Mouse (Mus musculus): ENCODE data around the gene Olfr490. TPM values are rescaled to one million over a fixed set of nuclear protein-coding genes. Genes with fewer than 3 reads are reported as not detected.

Gene Olfr490
- not detected for polyA plus RNA-seq (2014; fragmentation: Illumina TruSeq; extraction: RNeasy Lipid Tissue Mini Kit (QIAGEN cat#74804); ENCODE audit: low read depth, low replicate concordance)

DNA sequence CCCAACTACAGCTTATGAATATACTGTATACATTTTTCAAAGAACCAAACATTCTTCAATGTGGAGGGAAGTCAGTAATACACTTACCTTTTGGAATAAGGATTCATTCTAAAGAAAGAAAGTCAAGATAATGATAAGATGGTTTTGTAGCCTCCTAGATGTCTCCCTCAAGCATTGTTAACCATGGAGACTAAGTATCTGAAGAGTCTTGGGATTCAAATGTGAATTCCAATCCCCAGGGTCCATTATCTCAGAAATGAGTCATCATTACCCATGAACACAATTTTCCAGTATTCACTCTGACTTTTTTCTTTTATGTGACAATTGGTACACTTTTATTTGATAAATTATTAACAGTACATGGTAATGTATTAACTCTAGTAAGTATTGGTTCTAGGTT, at the start of gene Olfr490:
Gene Olfr490 (minus strand): TSS at position 101 of the 400 bp plus-strand sequence.

DNA sequence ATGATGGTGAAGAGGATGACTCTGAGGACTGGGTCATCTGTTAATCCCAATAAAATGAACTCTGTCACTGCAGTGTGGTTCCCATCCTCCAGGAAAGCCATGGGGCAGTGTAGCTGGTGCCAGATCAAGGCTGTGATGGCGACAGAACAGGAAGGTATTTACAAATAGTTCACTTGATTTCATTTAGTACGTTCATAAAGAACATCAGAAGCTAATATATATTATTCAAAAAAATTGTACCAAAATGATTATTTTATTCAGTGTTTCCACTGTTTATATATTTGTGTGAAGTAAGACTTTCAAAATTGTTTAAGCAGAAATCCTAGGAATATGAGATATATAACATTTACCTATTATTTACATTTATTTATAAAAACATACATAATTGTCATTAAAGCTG, 34.8 kb upstream of the Olfr490 start, which contains the start of gene Olfr492:
Gene Olfr492 (minus strand): TSS at position 101 of the 400 bp plus-strand sequence.

GRCm38 (mm10) chr7:108313151-108313550, 24.4 kb upstream of the Olfr490 start, which contains the start of gene Olfr491:
Olfr491 (plus strand) TSS chr7:108313451.

DNA sequence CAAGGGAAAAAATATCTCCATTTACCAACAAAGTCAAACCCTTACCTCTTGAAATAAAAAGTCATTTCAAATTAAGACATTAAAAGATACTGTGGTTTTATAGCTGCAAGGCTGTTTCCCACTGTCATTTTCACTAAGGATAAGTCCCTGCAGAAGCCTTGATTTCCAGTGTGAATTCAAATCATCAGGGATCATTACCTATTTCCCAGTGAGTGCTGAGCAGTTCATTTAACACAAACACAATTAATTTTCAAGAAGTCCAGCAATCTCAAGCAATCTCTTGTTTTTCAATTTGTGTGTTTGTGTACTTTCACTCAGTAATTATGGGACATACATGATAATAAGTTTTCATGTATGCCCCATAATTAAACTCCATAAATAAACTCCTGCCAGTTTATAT, 30.5 kb downstream of the Olfr490 start, which contains the start of gene Olfr488:
Gene Olfr488 (minus strand): TSS at position 101 of the 400 bp plus-strand sequence.

Other genes starting within 250 kb of the Olfr490 start
- gene Olfr479, start 238.2 kb downstream of the Olfr490 start, polyA plus RNA-seq (2014; fragmentation: Illumina TruSeq; extraction: RNeasy Lipid Tissue Mini Kit (QIAGEN cat#74804); ENCODE audit: low read depth, low replicate concordance): not detected
- gene Olfr480, start 221.6 kb downstream of the Olfr490 start, polyA plus RNA-seq (2014; fragmentation: Illumina TruSeq; extraction: RNeasy Lipid Tissue Mini Kit (QIAGEN cat#74804); ENCODE audit: low read depth, low replicate concordance): not detected
- not detected for gene Olfr481, start 209.1 kb downstream of the Olfr490 start, polyA plus RNA-seq (2014; fragmentation: Illumina TruSeq; extraction: RNeasy Lipid Tissue Mini Kit (QIAGEN cat#74804); ENCODE audit: low read depth, low replicate concordance)
- gene Olfr482, start 191.3 kb downstream of the Olfr490 start, polyA plus RNA-seq (2014; fragmentation: Illumina TruSeq; extraction: RNeasy Lipid Tissue Mini Kit (QIAGEN cat#74804); ENCODE audit: low read depth, low replicate concordance): not detected
- gene Olfr483, start 188.1 kb downstream of the Olfr490 start, polyA plus RNA-seq (2014; fragmentation: Illumina TruSeq; extraction: RNeasy Lipid Tissue Mini Kit (QIAGEN cat#74804); ENCODE audit: low read depth, low replicate concordance): not detected
- gene Olfr484, start 161.5 kb downstream of the Olfr490 start, polyA plus RNA-seq (2014; fragmentation: Illumina TruSeq; extraction: RNeasy Lipid Tissue Mini Kit (QIAGEN cat#74804); ENCODE audit: low read depth, low replicate concordance): not detected
- gene Olfr485, start 129.1 kb downstream of the Olfr490 start, polyA plus RNA-seq (2014; fragmentation: Illumina TruSeq; extraction: RNeasy Lipid Tissue Mini Kit (QIAGEN cat#74804); ENCODE audit: low read depth, low replicate concordance): not detected
- not detected for gene Olfr486, start 116.2 kb downstream of the Olfr490 start, polyA plus RNA-seq (2014; fragmentation: Illumina TruSeq; extraction: RNeasy Lipid Tissue Mini Kit (QIAGEN cat#74804); ENCODE audit: low read depth, low replicate concordance)
- not detected for gene Olfr487, start 74.3 kb downstream of the Olfr490 start, polyA plus RNA-seq (2014; fragmentation: Illumina TruSeq; extraction: RNeasy Lipid Tissue Mini Kit (QIAGEN cat#74804); ENCODE audit: low read depth, low replicate concordance)
- gene Olfr488, start 30.6 kb downstream of the Olfr490 start, polyA plus RNA-seq (2014; fragmentation: Illumina TruSeq; extraction: RNeasy Lipid Tissue Mini Kit (QIAGEN cat#74804); ENCODE audit: low read depth, low replicate concordance): not detected
- not detected for gene Olfr491, start 24.5 kb upstream of the Olfr490 start, polyA plus RNA-seq (2014; fragmentation: Illumina TruSeq; extraction: RNeasy Lipid Tissue Mini Kit (QIAGEN cat#74804); ENCODE audit: low read depth, low replicate concordance)
- not detected for gene Olfr492, start 34.7 kb upstream of the Olfr490 start, polyA plus RNA-seq (2014; fragmentation: Illumina TruSeq; extraction: RNeasy Lipid Tissue Mini Kit (QIAGEN cat#74804); ENCODE audit: low read depth, low replicate concordance)
- gene Olfr493, start 58.0 kb upstream of the Olfr490 start, polyA plus RNA-seq (2014; fragmentation: Illumina TruSeq; extraction: RNeasy Lipid Tissue Mini Kit (QIAGEN cat#74804); ENCODE audit: low read depth, low replicate concordance): not detected
- not detected for gene Olfr494, start 76.4 kb upstream of the Olfr490 start, polyA plus RNA-seq (2014; fragmentation: Illumina TruSeq; extraction: RNeasy Lipid Tissue Mini Kit (QIAGEN cat#74804); ENCODE audit: low read depth, low replicate concordance)
- gene Olfr495, start 104.2 kb upstream of the Olfr490 start, polyA plus RNA-seq (2014; fragmentation: Illumina TruSeq; extraction: RNeasy Lipid Tissue Mini Kit (QIAGEN cat#74804); ENCODE audit: low read depth, low replicate concordance): not detected
- gene Olfr497, start 131.5 kb upstream of the Olfr490 start, polyA plus RNA-seq (2014; fragmentation: Illumina TruSeq; extraction: RNeasy Lipid Tissue Mini Kit (QIAGEN cat#74804); ENCODE audit: low read depth, low replicate concordance): not detected
- gene Olfr498, start 176.4 kb upstream of the Olfr490 start, polyA plus RNA-seq (2014; fragmentation: Illumina TruSeq; extraction: RNeasy Lipid Tissue Mini Kit (QIAGEN cat#74804); ENCODE audit: low read depth, low replicate concordance): not detected
- gene Olfr502, start 236.1 kb upstream of the Olfr490 start, polyA plus RNA-seq (2014; fragmentation: Illumina TruSeq; extraction: RNeasy Lipid Tissue Mini Kit (QIAGEN cat#74804); ENCODE audit: low read depth, low replicate concordance): not detected

All from liver, adult 10 weeks (tissue).